Mouse (Mus musculus) naive thymus-derived CD4-positive, alpha-beta T cell, adult 2 months (primary cell): ENCODE measurements at regions not wholly inside any gene's neighbourhood (a gene's known extent, or its start where the extent isn't known, plus 50 kb on each side); places are given as distances from the start of the nearest gene placed in this dataset.
A peak's percentile ranks its signal among the peaks of the same experiment; 100 is the strongest.

Experiments used
- DNase-seq: peaks from one replicate; pipeline ENCODE4 v3.0.0-alpha.2; 2011; ENCODE audit warnings: low read depth

DNA sequence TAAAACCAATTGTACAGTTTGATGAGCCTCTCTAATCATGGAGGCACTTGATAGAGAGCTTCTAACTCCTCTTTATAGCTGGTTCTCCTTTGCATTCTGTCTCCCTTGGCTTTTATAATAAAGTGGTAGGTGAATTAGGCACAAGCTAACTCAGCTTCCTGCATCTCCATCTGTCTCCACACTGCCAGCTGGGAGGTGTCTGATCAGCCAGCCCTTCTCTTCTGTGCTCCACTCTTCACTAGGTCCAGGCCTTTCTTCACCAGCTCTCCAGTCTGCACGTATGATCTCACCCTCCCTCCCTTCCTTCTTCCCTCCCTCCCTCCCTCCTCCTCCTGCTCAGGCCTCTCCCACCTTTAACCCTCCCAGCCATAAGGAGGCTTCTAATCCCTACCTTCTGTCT is 136.2 kb downstream of the Rchy1 start:
- no peak for DNase-seq

GRCm38 (mm10) chr5:91822844-91823576 is 139.9 kb downstream of the Rchy1 start:
- DNase-seq = no peak

GRCm38 (mm10) chr5:91818800-91819199 is 144.1 kb downstream of the Rchy1 start:
- no peak for DNase-seq

DNA sequence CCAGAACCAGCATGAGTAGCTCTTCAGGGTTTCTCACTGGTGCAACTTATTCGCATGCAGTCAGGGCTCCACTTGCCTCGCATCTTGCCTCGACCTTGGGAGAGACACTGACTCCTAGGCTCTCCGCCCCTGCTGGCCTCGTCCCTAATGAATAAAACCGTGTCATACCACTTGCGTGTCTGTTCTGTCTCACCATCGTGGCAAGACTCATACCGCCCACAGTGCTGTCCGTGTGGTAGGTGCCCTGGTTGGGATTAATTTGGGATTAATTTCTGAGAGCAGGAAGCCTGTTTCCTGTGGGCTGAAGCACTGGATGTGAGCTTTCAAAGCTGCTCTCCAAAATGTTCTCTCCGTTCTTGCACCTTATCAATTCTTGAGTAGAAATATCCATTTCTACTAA is 144.7 kb downstream of the Rchy1 start:
- no peak for DNase-seq

GRCm38 (mm10) chr5:91816376-91816950 is 146.4 kb downstream of the Rchy1 start:
- no peak for DNase-seq

DNA sequence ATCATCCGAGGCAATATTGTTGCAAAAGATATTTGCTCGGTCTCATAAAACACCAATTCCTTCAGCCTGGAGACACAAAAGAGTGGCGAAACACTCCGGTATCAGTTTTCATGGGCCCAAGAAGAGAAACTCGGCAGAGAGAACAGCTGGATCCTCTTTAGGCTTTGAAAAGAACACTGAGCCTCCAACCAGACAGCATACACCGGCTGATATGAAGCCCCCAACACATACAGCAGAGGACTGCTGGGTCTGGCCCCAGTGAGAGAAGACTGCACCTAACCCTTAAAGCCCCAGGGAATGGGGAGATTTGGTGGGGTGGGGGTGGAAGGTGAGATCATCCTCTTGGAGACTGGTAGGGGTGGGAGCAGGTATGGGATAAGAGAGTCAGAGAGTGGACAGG is 147.9 kb downstream of the Rchy1 start:
- DNase-seq = no peak

- DNase-seq = peak; percentile 54
Measured at GRCm38 (mm10) chr5:91814417-91814762, 148.5 kb downstream of the Rchy1 start.

GRCm38 (mm10) chr5:91813547-91814416 is 149.1 kb downstream of the Rchy1 start:
- no peak for DNase-seq

- DNase-seq = no peak
Measured at GRCm38 (mm10) chr5:91807070-91808065, 155.5 kb downstream of the Rchy1 start.

DNA sequence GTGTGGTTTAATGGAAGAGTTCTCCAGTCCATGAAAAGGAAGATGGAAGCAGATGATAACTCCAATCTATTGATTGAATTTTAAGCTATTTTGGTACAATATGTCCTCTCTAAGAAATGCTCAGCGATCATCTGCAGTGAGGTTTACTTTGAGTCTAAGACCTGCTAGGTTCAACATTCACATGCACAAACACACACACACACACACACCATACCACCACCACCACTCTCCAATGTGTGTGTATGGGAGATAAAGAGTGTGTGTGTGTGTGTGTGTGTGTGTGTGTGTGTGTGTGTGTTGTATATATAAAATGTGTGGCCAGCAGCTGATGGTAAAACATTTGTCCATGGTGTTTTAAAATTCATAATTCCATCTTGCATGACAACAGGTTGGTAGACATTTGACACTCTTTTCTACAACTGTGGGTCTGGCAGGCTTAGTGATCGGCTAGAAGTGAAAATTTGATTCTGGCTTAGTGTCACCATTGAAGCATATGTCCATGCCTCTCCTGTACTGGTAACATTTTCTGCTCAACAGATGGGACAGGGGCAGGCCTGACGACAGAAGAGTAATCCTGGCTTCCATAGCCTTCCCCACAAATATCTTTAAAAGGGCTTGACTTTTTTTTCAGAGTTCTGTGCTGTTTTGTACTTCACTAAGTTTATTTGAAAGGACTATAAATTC is 161.4 kb downstream of the Rchy1 start:
- no peak for DNase-seq

GRCm38 (mm10) chr5:91797362-91797761 is 165.5 kb downstream of the Rchy1 start:
- DNase-seq = no peak

DNA sequence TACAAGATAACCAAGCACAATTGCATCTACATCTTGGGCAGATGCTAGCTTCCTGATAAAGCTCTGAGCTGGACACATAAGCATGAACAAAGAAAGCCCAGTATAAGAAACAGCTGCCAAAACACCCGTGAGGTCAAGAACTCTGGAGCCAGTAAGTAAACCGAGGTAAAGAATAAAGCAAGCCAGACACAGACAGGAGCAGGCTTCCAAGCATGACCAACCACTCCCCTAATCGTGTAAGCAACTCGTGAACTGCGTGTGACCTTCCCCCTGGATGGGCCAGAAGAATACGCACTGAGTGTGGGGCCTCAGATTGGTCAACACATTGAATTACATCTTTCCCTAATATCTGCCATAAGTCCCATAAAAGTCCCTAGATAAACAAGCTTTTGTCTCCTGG is 170.1 kb downstream of the Rchy1 start:
- no peak for DNase-seq

- DNase-seq = no peak
Measured at GRCm38 (mm10) chr5:91790412-91790811, 172.5 kb downstream of the Rchy1 start.

- DNase-seq = no peak
Measured at GRCm38 (mm10) chr5:91783966-91784365, 178.9 kb downstream of the Rchy1 start.

- DNase-seq = no peak
Measured at GRCm38 (mm10) chr5:91776971-91777370, 185.9 kb downstream of the Rchy1 start.

DNA sequence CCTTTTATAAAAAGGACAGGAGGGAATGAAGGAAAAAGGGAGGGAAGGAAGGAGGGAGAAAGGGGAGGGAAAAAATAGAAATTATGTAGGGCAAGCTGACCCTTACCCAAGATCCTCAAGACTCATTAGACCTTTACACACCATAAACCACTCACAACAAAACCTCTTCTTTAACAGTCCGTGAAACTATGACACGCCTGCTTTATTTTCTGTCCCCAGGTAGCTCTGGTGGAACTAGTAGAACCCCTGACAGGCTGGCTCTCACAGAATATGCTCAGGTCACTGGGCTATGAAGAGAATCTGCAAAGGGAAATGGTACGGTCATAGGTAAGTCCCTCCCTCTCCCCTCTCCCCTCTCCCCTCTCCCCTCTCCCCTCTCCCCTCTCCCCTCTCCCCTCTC is 188.8 kb downstream of the Rchy1 start:
- no peak for DNase-seq

- DNase-seq = no peak
Measured at GRCm38 (mm10) chr5:91767886-91768285, 195.0 kb downstream of the Rchy1 start.

- no peak for DNase-seq
Measured at GRCm38 (mm10) chr5:91767060-91767459, 195.8 kb downstream of the Rchy1 start.

DNA sequence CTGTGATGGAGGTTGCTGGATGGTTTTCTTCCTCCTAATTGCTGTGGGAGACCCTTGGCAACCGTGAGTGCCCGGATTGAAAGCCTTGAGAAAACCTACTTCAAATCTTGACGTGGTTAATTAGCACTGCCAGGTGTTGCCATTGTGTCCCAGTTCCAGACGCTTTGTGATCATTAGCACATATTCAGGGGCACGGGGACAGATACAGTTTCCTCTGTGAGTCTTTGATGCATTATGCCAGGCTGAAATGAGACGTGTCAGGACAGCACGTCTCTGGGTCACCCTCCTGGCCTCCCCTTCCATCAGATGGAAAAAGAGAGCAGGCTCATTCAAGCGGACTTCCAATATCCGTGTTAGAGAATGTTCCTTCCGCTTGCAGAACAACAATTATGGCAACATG is 198.2 kb downstream of the Rchy1 start:
- no peak for DNase-seq

DNA sequence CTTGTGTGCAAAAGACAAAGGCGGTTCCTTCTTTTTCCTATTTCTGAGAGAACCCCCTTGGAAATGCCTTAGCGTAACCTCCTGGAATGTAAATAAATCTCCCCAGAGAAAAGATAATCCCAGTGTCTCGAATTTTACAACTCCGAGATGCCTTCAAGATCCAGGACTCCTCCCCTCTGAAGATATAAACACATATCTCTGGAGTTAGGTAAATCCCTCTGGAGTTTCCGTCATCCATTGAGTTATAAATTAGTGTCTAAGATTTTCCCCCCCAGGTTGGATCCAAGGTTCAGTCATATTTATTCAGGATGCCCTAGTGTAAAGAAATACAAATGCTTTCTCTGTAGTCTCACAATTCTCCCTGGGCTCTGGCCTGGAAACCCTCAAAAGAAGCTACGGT is 200.3 kb downstream of the Rchy1 start:
- DNase-seq = no peak

GRCm38 (mm10) chr5:91755958-91756357 is 206.9 kb downstream of the Rchy1 start:
- DNase-seq = no peak
